Mouse (Mus musculus) liver, embryonic 14.5 days (tissue): ENCODE data around the gene Cand1.

Experiments
- CTCF ChIP-seq: IDR thresholded peaks from 2 replicates; pipeline ENCODE4 v1.5.1; 2016; ENCODE audit warnings: antibody characterized with exemption, low read depth, control low read depth
- EP300 ChIP-seq: IDR thresholded peaks from 2 replicates; pipeline ENCODE4 v1.6.1; 2016; ENCODE audit warnings: antibody characterized with exemption, low read depth

GRCm38 (mm10) chr10:119165051-119165450, 74.8 kb downstream of the Cand1 start:
- TF ChIP-seq CTCF, result no peak
- TF ChIP-seq EP300, result no peak
